Mouse (Mus musculus) heart, postnatal 0 days (tissue): ENCODE measurements at regions not wholly inside any gene's neighbourhood (a gene's known extent, or its start where the extent isn't known, plus 50 kb on each side); places are given as distances from the start of the nearest gene placed in this dataset.

ENCODE experiments used
- CTCF ChIP-seq: IDR thresholded peaks from 2 replicates; pipeline ENCODE4 v1.5.1; 2016; ENCODE audit warnings: antibody characterized with exemption, control low read depth, low read depth
- EP300 ChIP-seq: IDR thresholded peaks from 2 replicates; pipeline ENCODE4 v1.6.1; 2016; ENCODE audit warnings: antibody characterized with exemption, low read depth

GRCm38 (mm10) chr6:84476466-84476865 is 117.2 kb downstream of the Cyp26b1 start:
- no peak for TF ChIP-seq CTCF
- no peak for TF ChIP-seq EP300
